ENCODE assay signal across 21 mouse cellular contexts in genomic region chr15:62147343-62147953, GRCm38 (mm10).
DNase-seq lines count a peak whose midpoint lies in the region; ATAC-seq lines count a peak whose summit lies in the region.
"Had no signal": no experiment of that assay in that cellular context is flagged by ENCODE, and none has a peak within 500 bp of the region (broad histone marks: within the 10 kb centered on the region; RNA-seq: fewer than 3 reads in every experiment).

No protein-coding gene starts in this region.

- no peak overlapping the region for H3K4me2 ChIP-seq in liver, embryonic 15.5 days
- H3K4me2 ChIP-seq in intestine, embryonic 15.5 days (replicated peaks), result no peak overlapping the region
- H3K4me2 ChIP-seq: embryonic facial prominence, embryonic 13.5 days; hindbrain, embryonic 13.5 days had no signal

- no peaks in the 10 kb centered on the region for H3K36me3 ChIP-seq in heart, embryonic 10.5 days
- no peaks in the 10 kb centered on the region for H3K36me3 ChIP-seq in liver, embryonic 15.5 days (replicated peaks)
- H3K36me3 ChIP-seq in intestine, embryonic 15.5 days, result no peaks in the 10 kb centered on the region
- H3K36me3 ChIP-seq: embryonic facial prominence, embryonic 13.5 days; hindbrain, embryonic 13.5 days had no signal

- H3K9me3 ChIP-seq in heart, embryonic 10.5 days, result no peaks in the 10 kb centered on the region
- no peaks in the 10 kb centered on the region for H3K9me3 ChIP-seq in liver, embryonic 15.5 days (replicated peaks)
- no peaks in the 10 kb centered on the region for H3K9me3 ChIP-seq in intestine, embryonic 15.5 days
- H3K9me3 ChIP-seq: embryonic facial prominence, embryonic 13.5 days; G1E; hindbrain, embryonic 13.5 days had no signal

- intact Hi-C loops in heart, postnatal 10 days (cut with DNase I), result no loop called here

- H3K4me1 ChIP-seq in heart, embryonic 10.5 days, result peaks cover 12% of the 10 kb centered on the region
- H3K4me1 ChIP-seq in liver, embryonic 15.5 days (replicated peaks), result peaks cover 60% of the 10 kb centered on the region
- no peaks in the 10 kb centered on the region for H3K4me1 ChIP-seq in intestine, embryonic 15.5 days (replicated peaks)

- no peak overlapping the region for H3K9ac ChIP-seq in liver, embryonic 15.5 days
- no peak overlapping the region for H3K9ac ChIP-seq in intestine, embryonic 15.5 days
- H3K9ac ChIP-seq: embryonic facial prominence, embryonic 13.5 days; hindbrain, embryonic 13.5 days had no signal

- H3K4me3 ChIP-seq in heart, embryonic 10.5 days, result no peak overlapping the region
- no peak overlapping the region for H3K4me3 ChIP-seq in liver, embryonic 15.5 days (replicated peaks)
- H3K4me3 ChIP-seq in intestine, embryonic 15.5 days (replicated peaks), result no peak overlapping the region
- H3K4me3 ChIP-seq: embryonic facial prominence, embryonic 13.5 days; hindbrain, embryonic 13.5 days; left cerebral cortex, adult 2 months had no signal

- ATAC-seq in liver, embryonic 15.5 days (ENCODE audit: insufficient read depth), result no peak
- ATAC-seq in intestine, embryonic 15.5 days, result no peak
- ATAC-seq: intestine, embryonic 16.5 days had no signal

- DNase-seq in heart, embryonic 10.5 days (ENCODE audit: low spot score), result no peak
- no peak for DNase-seq in heart, postnatal 10 days
- peak; percentile 10 for DNase-seq in retina, postnatal 1 day
- DNase-seq in retina, embryonic 14.5 days (ENCODE audit: low spot score), result no peak
- DNase-seq in ZHBTc4 (ENCODE audit: low read depth, low spot score), result peak; percentile 54
- no peak for DNase-seq in kidney, postnatal 10 days
- DNase-seq: B cell, adult 2 months; cerebellum, adult 9-11 months; heart, postnatal 14 days; kidney, postnatal 4 days; layer of hippocampus, adult 9-11 months; lung, postnatal 36 days; right cerebral cortex, postnatal 25 days; thymus, postnatal 4 days had no signal

- peak overlapping the region; percentile 70 for H3K27ac ChIP-seq in heart, embryonic 10.5 days
- H3K27ac ChIP-seq in liver, embryonic 15.5 days (replicated peaks), result 0 out of 2 replicates have a peak overlapping the region, but pooled peaks have one; percentile 19
- no peak overlapping the region for H3K27ac ChIP-seq in intestine, embryonic 15.5 days
- H3K27ac ChIP-seq: embryonic facial prominence, embryonic 13.5 days; hindbrain, embryonic 13.5 days; left cerebral cortex, adult 2 months had no signal

- 16% methylated on average over 5 of the region's 5 CpGs for WGBS in heart, embryonic 10.5 days
- WGBS in liver, embryonic 15.5 days (ENCODE audit: insufficient replicate concordance), result 46% methylated on average over 5 of the region's 5 CpGs
- WGBS in intestine, embryonic 15.5 days, result 42% methylated on average over 5 of the region's 5 CpGs

- H3K27me3 ChIP-seq in heart, embryonic 10.5 days (ENCODE audit: insufficient read depth, poor library complexity, severe bottlenecking), result no peaks in the 10 kb centered on the region
- H3K27me3 ChIP-seq in liver, embryonic 15.5 days, result no peaks in the 10 kb centered on the region
- no peaks in the 10 kb centered on the region for H3K27me3 ChIP-seq in intestine, embryonic 15.5 days (replicated peaks)
- H3K27me3 ChIP-seq: embryonic facial prominence, embryonic 13.5 days; hindbrain, embryonic 13.5 days had no signal

Comparison
In these comparisons a context has a peak if more than half of its experiments do, and no peak if none do; other contexts are left out.
1. DNase-seq: peak in retina, postnatal 1 day (single experiment) and ZHBTc4 (single experiment); none in heart, embryonic 10.5 days (single experiment), heart, postnatal 10 days (0 of 2), retina, embryonic 14.5 days (single experiment) and kidney, postnatal 10 days (single experiment).